Mouse (Mus musculus): ENCODE data around the gene Ulk2. TPM values are rescaled to one million over a fixed set of nuclear protein-coding genes. Genes with fewer than 3 reads are reported as not detected.
A peak's percentile ranks its signal among the peaks of the same experiment; 100 is the strongest.

Ulk2 gene
- 20.6 and 21.8 TPM in 2 replicates for polyA plus RNA-seq (2014; fragmentation: Nextera tagmentation; extraction: Ambion mirVana)

- WGBS: under 1% methylated on average over 57 of the region's 58 CpGs
- ATAC-seq (replicated peaks; ENCODE audit: insufficient number of reproducible peaks, low FRiP score, low TSS enrichment, low read depth): peak; percentile 84
- Histone ChIP-seq H3K4me2 (ENCODE audit: low read depth, low read length) (peak within 1 kb of the TSS; percentile 89), H3K4me3 (ENCODE audit: low read depth, low read length) (peak within 1 kb of the TSS; percentile 73), H3K4me1 (ENCODE audit: control insufficient read depth, insufficient read depth, low read length) (no peaks in the 10 kb centered on the region), H3K36me3 (replicated peaks; ENCODE audit: control insufficient read depth, insufficient read depth, low read depth, low read length) (no peaks in the 10 kb centered on the region), H3K27ac (replicated peaks; ENCODE audit: low read depth, low read length) (peak within 1 kb of the TSS; percentile 71), H3K27me3 (ENCODE audit: control insufficient read depth, insufficient read depth, low read length) (no peaks in the 10 kb centered on the region), H3K9ac (replicated peaks; ENCODE audit: low read length) (peak within 1 kb of the TSS; percentile 82), H3K9me3 (replicated peaks; ENCODE audit: control insufficient read depth, low read length) (no peaks in the 10 kb centered on the region)
- DNase-seq (ENCODE audit: low spot score): peak; percentile 92
Measured at GRCm38 (mm10) chr11:61854988-61855411, at the start of gene Ulk2. TSS of gene Ulk2 (minus strand) at chr11:61855073.

- WGBS: 79% methylated on average over 5 of the region's 5 CpGs
- Histone ChIP-seq H3K4me1 (ENCODE audit: control insufficient read depth, insufficient read depth, low read length) (no peaks in the 10 kb centered on the region), H3K4me2 (ENCODE audit: low read depth, low read length) (no peak overlapping the region), H3K27ac (replicated peaks; ENCODE audit: low read depth, low read length) (no peak overlapping the region), H3K36me3 (replicated peaks; ENCODE audit: control insufficient read depth, insufficient read depth, low read depth, low read length) (peaks cover 3% of the 10 kb centered on the region; the same call in 1 of the 2 replicates), H3K9me3 (replicated peaks; ENCODE audit: control insufficient read depth, low read length) (no peaks in the 10 kb centered on the region), H3K9ac (replicated peaks; ENCODE audit: low read length) (no peak overlapping the region), H3K4me3 (ENCODE audit: low read depth, low read length) (no peak overlapping the region), H3K27me3 (ENCODE audit: control insufficient read depth, insufficient read depth, low read length) (no peaks in the 10 kb centered on the region)
- DNase-seq (ENCODE audit: low spot score) (peak; percentile 26), ATAC-seq (replicated peaks; ENCODE audit: insufficient number of reproducible peaks, low FRiP score, low TSS enrichment, low read depth) (no peak)
Measured at GRCm38 (mm10) chr11:61882183-61882582, 27.3 kb upstream of the Ulk2 start.

GRCm38 (mm10) chr11:61879921-61880320 is 25.0 kb upstream of the Ulk2 start:
- H3K4me3 ChIP-seq (ENCODE audit: low read depth, low read length): no peak overlapping the region
- H3K9ac ChIP-seq (replicated peaks; ENCODE audit: low read length): no peak overlapping the region
- no peaks in the 10 kb centered on the region for H3K4me1 ChIP-seq (ENCODE audit: control insufficient read depth, insufficient read depth, low read length)
- ATAC-seq (replicated peaks; ENCODE audit: insufficient number of reproducible peaks, low FRiP score, low TSS enrichment, low read depth) (no peak), DNase-seq (ENCODE audit: low spot score) (no peak)
- H3K36me3 ChIP-seq (replicated peaks; ENCODE audit: control insufficient read depth, insufficient read depth, low read depth, low read length): no peaks in the 10 kb centered on the region
- H3K4me2 ChIP-seq (ENCODE audit: low read depth, low read length): no peak overlapping the region
- no peaks in the 10 kb centered on the region for H3K9me3 ChIP-seq (replicated peaks; ENCODE audit: control insufficient read depth, low read length)
- no peak overlapping the region for H3K27ac ChIP-seq (replicated peaks; ENCODE audit: low read depth, low read length)
- no peaks in the 10 kb centered on the region for H3K27me3 ChIP-seq (ENCODE audit: control insufficient read depth, insufficient read depth, low read length)

GRCm38 (mm10) chr11:61871881-61872280 is 17.0 kb upstream of the Ulk2 start:
- no peak for DNase-seq (ENCODE audit: low spot score)
- Histone ChIP-seq H3K27ac (replicated peaks; ENCODE audit: low read depth, low read length) (no peak overlapping the region), H3K9me3 (replicated peaks; ENCODE audit: control insufficient read depth, low read length) (no peaks in the 10 kb centered on the region), H3K36me3 (replicated peaks; ENCODE audit: control insufficient read depth, insufficient read depth, low read depth, low read length) (peaks cover 15% of the 10 kb centered on the region), H3K9ac (replicated peaks; ENCODE audit: low read length) (no peak overlapping the region), H3K4me2 (ENCODE audit: low read depth, low read length) (no peak overlapping the region), H3K4me1 (ENCODE audit: control insufficient read depth, insufficient read depth, low read length) (no peaks in the 10 kb centered on the region), H3K27me3 (ENCODE audit: control insufficient read depth, insufficient read depth, low read length) (no peaks in the 10 kb centered on the region), H3K4me3 (ENCODE audit: low read depth, low read length) (no peak overlapping the region)
- 92% methylated on average over 5 of the region's 5 CpGs for WGBS
- ATAC-seq (replicated peaks; ENCODE audit: insufficient number of reproducible peaks, low FRiP score, low TSS enrichment, low read depth): no peak

- no peak for ATAC-seq (replicated peaks; ENCODE audit: insufficient number of reproducible peaks, low FRiP score, low TSS enrichment, low read depth)
- no peak for DNase-seq (ENCODE audit: low spot score)
- no peak overlapping the region for H3K4me2 ChIP-seq (ENCODE audit: low read depth, low read length)
- no peaks in the 10 kb centered on the region for H3K27me3 ChIP-seq (ENCODE audit: control insufficient read depth, insufficient read depth, low read length)
- H3K4me1 ChIP-seq (ENCODE audit: control insufficient read depth, insufficient read depth, low read length): no peaks in the 10 kb centered on the region
- H3K4me3 ChIP-seq (ENCODE audit: low read depth, low read length): no peak overlapping the region
- H3K9ac ChIP-seq (replicated peaks; ENCODE audit: low read length): no peak overlapping the region
- H3K36me3 ChIP-seq (replicated peaks; ENCODE audit: control insufficient read depth, insufficient read depth, low read depth, low read length): peaks cover 1% of the 10 kb centered on the region
- H3K9me3 ChIP-seq (replicated peaks; ENCODE audit: control insufficient read depth, low read length): no peaks in the 10 kb centered on the region
- no peak overlapping the region for H3K27ac ChIP-seq (replicated peaks; ENCODE audit: low read depth, low read length)
Measured at GRCm38 (mm10) chr11:61866856-61867255, 12.0 kb upstream of the Ulk2 start.

- Histone ChIP-seq H3K4me1 (ENCODE audit: control insufficient read depth, insufficient read depth, low read length) (no peaks in the 10 kb centered on the region), H3K27me3 (ENCODE audit: control insufficient read depth, insufficient read depth, low read length) (no peaks in the 10 kb centered on the region), H3K9ac (replicated peaks; ENCODE audit: low read length) (no peak overlapping the region), H3K27ac (replicated peaks; ENCODE audit: low read depth, low read length) (no peak overlapping the region), H3K4me3 (ENCODE audit: low read depth, low read length) (no peak overlapping the region), H3K4me2 (ENCODE audit: low read depth, low read length) (no peak overlapping the region), H3K36me3 (replicated peaks; ENCODE audit: control insufficient read depth, insufficient read depth, low read depth, low read length) (no peaks in the 10 kb centered on the region), H3K9me3 (replicated peaks; ENCODE audit: control insufficient read depth, low read length) (no peaks in the 10 kb centered on the region)
- ATAC-seq (replicated peaks; ENCODE audit: insufficient number of reproducible peaks, low FRiP score, low TSS enrichment, low read depth) (no peak), DNase-seq (ENCODE audit: low spot score) (no peak)
- 75% methylated on average over 6 of the region's 6 CpGs for WGBS
Measured at GRCm38 (mm10) chr11:61861781-61862547, 7.1 kb upstream of the Ulk2 start.

GRCm38 (mm10) chr11:61859316-61859715 is 4.4 kb upstream of the Ulk2 start:
- no peaks in the 10 kb centered on the region for H3K9me3 ChIP-seq (replicated peaks; ENCODE audit: control insufficient read depth, low read length)
- H3K4me2 ChIP-seq (ENCODE audit: low read depth, low read length): no peak overlapping the region
- no peak overlapping the region for H3K27ac ChIP-seq (replicated peaks; ENCODE audit: low read depth, low read length)
- H3K36me3 ChIP-seq (replicated peaks; ENCODE audit: control insufficient read depth, insufficient read depth, low read depth, low read length): no peaks in the 10 kb centered on the region
- DNase-seq (ENCODE audit: low spot score) (no peak), ATAC-seq (replicated peaks; ENCODE audit: insufficient number of reproducible peaks, low FRiP score, low TSS enrichment, low read depth) (no peak)
- 86% methylated on average over 1 of the region's 1 CpGs for WGBS
- H3K4me3 ChIP-seq (ENCODE audit: low read depth, low read length): no peak overlapping the region
- H3K4me1 ChIP-seq (ENCODE audit: control insufficient read depth, insufficient read depth, low read length): no peaks in the 10 kb centered on the region
- H3K27me3 ChIP-seq (ENCODE audit: control insufficient read depth, insufficient read depth, low read length): no peaks in the 10 kb centered on the region
- H3K9ac ChIP-seq (replicated peaks; ENCODE audit: low read length): no peak overlapping the region

- Histone ChIP-seq H3K9ac (replicated peaks; ENCODE audit: low read length) (peak overlapping the region; percentile 82), H3K27ac (replicated peaks; ENCODE audit: low read depth, low read length) (no peak overlapping the region; the same call in 1 of the 2 replicates), H3K4me3 (ENCODE audit: low read depth, low read length) (peak overlapping the region; percentile 73), H3K27me3 (ENCODE audit: control insufficient read depth, insufficient read depth, low read length) (no peaks in the 10 kb centered on the region), H3K9me3 (replicated peaks; ENCODE audit: control insufficient read depth, low read length) (no peaks in the 10 kb centered on the region), H3K4me2 (ENCODE audit: low read depth, low read length) (peak overlapping the region; percentile 89), H3K36me3 (replicated peaks; ENCODE audit: control insufficient read depth, insufficient read depth, low read depth, low read length) (no peaks in the 10 kb centered on the region), H3K4me1 (ENCODE audit: control insufficient read depth, insufficient read depth, low read length) (no peaks in the 10 kb centered on the region)
- WGBS: 48% methylated on average over 6 of the region's 6 CpGs
- DNase-seq (ENCODE audit: low spot score): no peak
- no peak for ATAC-seq (replicated peaks; ENCODE audit: insufficient number of reproducible peaks, low FRiP score, low TSS enrichment, low read depth)
Measured at GRCm38 (mm10) chr11:61855539-61855938, 666 bp upstream of the Ulk2 start.

Data from embryonic facial prominence, embryonic 11.5 days (tissue).